Mouse (Mus musculus) CH12.LX (cell line): ENCODE data around the gene Tubb2b. TPM values are rescaled to one million over a fixed set of nuclear protein-coding genes. Genes with fewer than 3 reads are reported as not detected.
A peak's percentile ranks its signal among the peaks of the same experiment; 100 is the strongest.

Source experiments
- DNase-seq: peaks from one replicate; pipeline ENCODE4 v3.0.0-alpha.2; 2013; ENCODE audit errors: extremely low read depth
- H3K27ac ChIP-seq: 2 replicates; pipeline ENCODE4 v1.5.1; 2012; ENCODE audit warnings: low read depth, mild to moderate bottlenecking, control low read depth, moderate library complexity; ENCODE audit not compliant: insufficient read depth
- H3K27me3 ChIP-seq: replicated peaks from 2 replicates; pipeline ENCODE3; 2012; ENCODE audit warnings: inconsistent platforms
- H3K36me3 ChIP-seq, 2 experiments: replicated peaks in 1 of 2; 2 replicates each; pipeline versions ENCODE3 to v1.6.1; 2012; ENCODE audit warnings: inconsistent platforms in 1 of 2, low read length in 1 of 2, mild to moderate bottlenecking in 1 of 2, mixed read lengths in 1 of 2, moderate library complexity in 1 of 2; ENCODE audit not compliant: control insufficient read depth in 1 of 2, insufficient read depth in 1 of 2
- H3K4me1 ChIP-seq, 2 experiments: 2 replicates each; pipeline ENCODE4 v1.6.1; 2012; ENCODE audit warnings: inconsistent platforms in 1 of 2, moderate library complexity in 1 of 2; ENCODE audit not compliant: insufficient read depth in 2 of 2, control insufficient read depth in 1 of 2
- H3K4me2 ChIP-seq: 2 replicates; pipeline ENCODE4 v1.6.1; 2012; ENCODE audit warnings: low read depth, mild to moderate bottlenecking, control low read depth; ENCODE audit not compliant: poor library complexity, insufficient read depth, severe bottlenecking
- H3K4me3 ChIP-seq, 3 experiments: fragments of 150-350 bp in 1 of 3; sonication (generic) in 1 of 3; replicated peaks in 1 of 3; 2 replicates each; pipeline versions ENCODE3 to v1.5.1; 2011 to 2012; ENCODE audit warnings: low read depth in 2 of 3, low read length in 2 of 3, mild to moderate bottlenecking in 2 of 3, moderate library complexity in 2 of 3, control low read depth in 1 of 3, improper control_type of control experiment in 1 of 3, inconsistent platforms in 1 of 3, mixed read lengths in 1 of 3; ENCODE audit not compliant: poor library complexity in 1 of 3
- H3K79me2 ChIP-seq: replicated peaks from 2 replicates; pipeline ENCODE4 v1.6.1; 2012; ENCODE audit warnings: mild to moderate bottlenecking, moderate library complexity; ENCODE audit not compliant: control insufficient read depth, poor library complexity, insufficient read depth, severe bottlenecking; ENCODE audit errors: extremely low read depth
- H3K9ac ChIP-seq: 2 replicates; pipeline ENCODE4 v1.6.1; 2012; ENCODE audit warnings: low read depth, mild to moderate bottlenecking, control low read depth, moderate library complexity; ENCODE audit not compliant: insufficient read depth
- H3K9me3 ChIP-seq: replicated peaks from 2 replicates; pipeline ENCODE3; 2012; ENCODE audit warnings: low read length, inconsistent platforms, mixed read lengths
- BHLHE40 ChIP-seq: IDR thresholded peaks from 2 replicates; pipeline ENCODE4 v1.6.1; 2011; ENCODE audit warnings: mild to moderate bottlenecking, low read depth, low read length, improper control_type of control experiment
- CHD1 ChIP-seq: IDR thresholded peaks from 2 replicates; pipeline ENCODE4 v1.6.1; 2012; ENCODE audit warnings: low read depth, low read length, improper control_type of control experiment, inconsistent platforms
- E2F4 ChIP-seq: IDR thresholded peaks from 2 replicates; pipeline ENCODE4 v1.6.1; 2011; ENCODE audit warnings: low read depth, low read length, improper control_type of control experiment; ENCODE audit not compliant: insufficient replicate concordance
- ELF1 ChIP-seq: IDR thresholded peaks from 2 replicates; pipeline ENCODE4 v1.6.1; 2014; ENCODE audit warnings: low read depth, mild to moderate bottlenecking, inconsistent platforms, low read length, improper control_type of control experiment
- ETS1 ChIP-seq: conservative IDR thresholded peaks from 2 replicates; pipeline ENCODE4 v1.6.1; 2012; ENCODE audit warnings: low read depth, mild to moderate bottlenecking, inconsistent platforms, low read length, improper control_type of control experiment, moderate library complexity
- GABPA ChIP-seq: IDR thresholded peaks from 2 replicates; pipeline ENCODE4 v1.6.1; 2012; ENCODE audit warnings: low read depth, low read length, improper control_type of control experiment, inconsistent platforms; ENCODE audit not compliant: insufficient replicate concordance
- HCFC1 ChIP-seq: IDR thresholded peaks from 2 replicates; pipeline ENCODE4 v1.6.1; 2012; ENCODE audit warnings: low read depth, mild to moderate bottlenecking, inconsistent platforms, low read length, improper control_type of control experiment
- IRF4 ChIP-seq: IDR thresholded peaks from 2 replicates; pipeline ENCODE4 v1.6.1; 2014; ENCODE audit warnings: low read depth, mild to moderate bottlenecking, inconsistent platforms, low read length, improper control_type of control experiment
- KAT2A ChIP-seq: IDR thresholded peaks from 2 replicates; pipeline ENCODE4 v1.6.1; 2012; ENCODE audit warnings: low read length, improper control_type of control experiment, inconsistent platforms; ENCODE audit not compliant: insufficient replicate concordance
- MAFK ChIP-seq: IDR thresholded peaks from 2 replicates; pipeline ENCODE4 v1.6.1; 2011; ENCODE audit warnings: low read length, improper control_type of control experiment; ENCODE audit not compliant: insufficient replicate concordance
- MAX ChIP-seq: IDR thresholded peaks from 2 replicates; pipeline ENCODE4 v1.6.1; 2011; ENCODE audit warnings: low read length, improper control_type of control experiment
- MAZ ChIP-seq: IDR thresholded peaks from 2 replicates; pipeline ENCODE4 v1.6.1; 2012; ENCODE audit warnings: low read depth, mild to moderate bottlenecking, inconsistent platforms, low read length, improper control_type of control experiment, moderate library complexity
- MEF2A ChIP-seq: IDR thresholded peaks from 2 replicates; pipeline ENCODE4 v1.6.1; 2014; ENCODE audit warnings: low read depth, mild to moderate bottlenecking, inconsistent platforms, low read length, improper control_type of control experiment, borderline replicate concordance
- MXI1 ChIP-seq: IDR thresholded peaks from 2 replicates; pipeline ENCODE4 v1.6.1; 2011; ENCODE audit warnings: mild to moderate bottlenecking, low read depth, low read length, improper control_type of control experiment
- MYC ChIP-seq: IDR thresholded peaks from 2 replicates; pipeline ENCODE4 v1.6.1; 2011; ENCODE audit warnings: low read depth, mild to moderate bottlenecking, improper control_type of control experiment, low read length
- NELFE ChIP-seq: IDR thresholded peaks from 2 replicates; pipeline ENCODE4 v1.6.1; 2011; ENCODE audit warnings: low read depth, low read length, improper control_type of control experiment
- PAX5 ChIP-seq: IDR thresholded peaks from 2 replicates; pipeline ENCODE4 v1.6.1; 2012; ENCODE audit warnings: low read length, inconsistent platforms, mixed read lengths
- POLR2A ChIP-seq: IDR thresholded peaks from 2 replicates; pipeline ENCODE4 v1.6.1; 2011; ENCODE audit warnings: low read depth, mild to moderate bottlenecking, improper control_type of control experiment, low read length
- RCOR1 ChIP-seq: conservative IDR thresholded peaks from 2 replicates; pipeline ENCODE4 v1.6.1; 2012; ENCODE audit warnings: low read depth, mild to moderate bottlenecking, inconsistent platforms, low read length, improper control_type of control experiment
- SIN3A ChIP-seq: IDR thresholded peaks from 2 replicates; pipeline ENCODE4 v1.6.1; 2012; ENCODE audit warnings: low read length, improper control_type of control experiment, inconsistent platforms
- TBP ChIP-seq: conservative IDR thresholded peaks from 2 replicates; pipeline ENCODE4 v1.6.1; 2011; ENCODE audit warnings: low read depth, low read length, improper control_type of control experiment
- TCF12 ChIP-seq: IDR thresholded peaks from 2 replicates; pipeline ENCODE4 v1.6.1; 2014; ENCODE audit warnings: low read depth, mild to moderate bottlenecking, inconsistent platforms, low read length, improper control_type of control experiment
- USF1 ChIP-seq: IDR thresholded peaks from 2 replicates; pipeline ENCODE4 v1.6.1; 2014; ENCODE audit warnings: low read depth, mild to moderate bottlenecking, inconsistent platforms, low read length, improper control_type of control experiment
- USF2 ChIP-seq: conservative IDR thresholded peaks from 2 replicates; pipeline ENCODE4 v1.6.1; 2011; ENCODE audit warnings: low read depth, low read length, improper control_type of control experiment
- ZC3H11A ChIP-seq: IDR thresholded peaks from 2 replicates; pipeline ENCODE4 v1.6.1; 2012; ENCODE audit warnings: low read depth, mild to moderate bottlenecking, inconsistent platforms, low read length, improper control_type of control experiment
- ZMIZ1 ChIP-seq: IDR thresholded peaks from 2 replicates; pipeline ENCODE4 v1.6.1; 2012; ENCODE audit warnings: low read depth, mild to moderate bottlenecking, inconsistent platforms, low read length, improper control_type of control experiment
- ZNF384 ChIP-seq: IDR thresholded peaks from 2 replicates; pipeline ENCODE4 v1.6.1; 2012; ENCODE audit warnings: low read depth, low read length, improper control_type of control experiment, inconsistent platforms
- dilution Hi-C: fragments of 300-500 bp; cut with MboI; formaldehyde crosslinking; loops from 2 replicates; pipeline ENCODE4 v1.14.3; 2020; ENCODE audit warnings: low sequenced_read_pairs; ENCODE audit not compliant: extremely low pct_unique_long_range_greater_than_20kb, extremely low pct_ligation_motif_present
- in situ Hi-C: fragments of 300-500 bp; cut with MboI; formaldehyde crosslinking; loops from 3 replicates; pipeline ENCODE4 v1.14.3; 2019; ENCODE audit warnings: low sequenced_read_pairs, low pct_ligation_motif_present, low pct_unique_long_range_greater_than_20kb, mixed read lengths
- polyA plus RNA-seq: library from polyadenylated mRNA; unstranded; fragments of >175 nt; gene quantifications from 2 replicates; pipeline ENCODE4 v1.2.1, GENCODE M21; 2012; ENCODE audit warnings: low read depth; ENCODE audit not compliant: insufficient read length
- total RNA-seq, 2 experiments: library from RNA; depleted of rRNA; stranded (reverse); fragments of 300-350 nt in 1 of 2; fragments of >200 nt in 1 of 2; gene quantifications; 2 replicates each; pipeline ENCODE4 v1.2.3; 2012 to 2014

The Tubb2b gene
- total and polyA plus RNA-seq, 3 experiments = 33.6 to 49.8 (median 38.4) TPM

DNA sequence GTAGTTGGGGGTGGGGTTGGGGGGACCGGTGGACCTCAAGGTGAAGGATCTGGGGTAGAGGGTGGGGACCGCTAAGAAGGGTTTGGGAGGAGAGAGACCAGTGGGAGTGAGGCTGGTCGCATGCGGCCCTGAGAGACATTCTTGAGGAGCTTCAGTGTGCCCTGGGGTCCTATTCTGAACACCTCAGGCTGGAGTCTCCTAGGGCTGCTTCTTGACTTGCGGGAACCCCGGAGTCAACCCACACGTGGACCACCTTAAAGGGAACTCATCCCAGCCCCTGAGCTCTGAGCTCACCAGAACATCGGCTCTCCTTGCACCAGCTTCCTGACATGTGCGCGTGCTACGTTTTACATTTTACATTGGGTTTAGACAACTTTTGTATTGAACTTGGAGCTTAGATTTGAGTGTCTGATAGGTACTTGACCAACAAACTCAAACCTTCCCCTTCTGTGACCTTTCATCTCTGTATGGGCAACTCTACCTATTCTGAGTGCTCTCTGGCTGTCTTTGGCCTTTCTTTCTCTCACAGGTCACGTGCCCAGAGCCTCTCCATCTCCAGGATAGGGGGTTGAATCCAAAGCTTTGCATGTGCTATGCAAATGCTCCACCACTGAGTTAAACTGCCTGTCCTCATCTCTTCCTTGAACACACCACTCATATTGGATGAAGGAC is 33.2 kb upstream of the Tubb2b start:
- H3K4me1 ChIP-seq = peaks cover 20 to 46% of the 10 kb centered on the region in 2 experiments
- TF ChIP-seq USF1 = peak; percentile 89
- TF ChIP-seq BHLHE40 = peak; percentile 99
- peak; percentile 91 for TF ChIP-seq MAX
- TF ChIP-seq MAFK = 0 out of 2 replicates have a peak, but pooled peaks have one; percentile 34
- peak; percentile 90; the same call in 1 of the 2 replicates for TF ChIP-seq MYC
- TF ChIP-seq MXI1 = peak; percentile 91; the same call in 1 of the 2 replicates
- TF ChIP-seq ZNF384 = no peak
- peak; percentile 43; the same call in 1 of the 2 replicates for TF ChIP-seq ZMIZ1
- TF ChIP-seq ZC3H11A = no peak
- peak; percentile 26; the same call in 1 of the 2 replicates for TF ChIP-seq HCFC1
- peak; percentile 72 for TF ChIP-seq TBP
- TF ChIP-seq NELFE = peak; percentile 62
- 0 out of 2 replicates have a peak, but pooled peaks have one; percentile 21 for TF ChIP-seq MAZ
- TF ChIP-seq POLR2A = no peak; the same call in 1 of the 2 replicates
- TF ChIP-seq SIN3A = peak; percentile 53
- TF ChIP-seq USF2 = peak; percentile 87
- TF ChIP-seq GABPA = no peak
- TF ChIP-seq ELF1 = peak; percentile 25; the same call in 1 of the 2 replicates
- peak; percentile 59; the same call in 1 of the 2 replicates for TF ChIP-seq TCF12
- peak; percentile 50; the same call in 1 of the 2 replicates for TF ChIP-seq IRF4
- no peak for TF ChIP-seq PAX5
- peak; percentile 60 for TF ChIP-seq ETS1
- TF ChIP-seq E2F4 = no peak
- 0 out of 2 replicates have a peak, but pooled peaks have one; percentile 39 for TF ChIP-seq CHD1
- TF ChIP-seq MEF2A = 0 out of 2 replicates have a peak, but pooled peaks have one; percentile 6
- TF ChIP-seq KAT2A = 0 out of 2 replicates have a peak, but pooled peaks have one; percentile 55
- TF ChIP-seq RCOR1 = peak; percentile 73; the same call in 1 of the 2 replicates
- peak; percentile 81 for DNase-seq

More for the DNA sequence above, 33.2 kb upstream of the Tubb2b start:
- Histone ChIP-seq H3K36me3 (peaks cover 0 to 10% of the 10 kb centered on the region in 2 experiments), H3K27me3 (no peaks in the 10 kb centered on the region), H3K9me3 (no peaks in the 10 kb centered on the region), H3K4me3 (peak overlapping the region; percentile 47 to 91 (median 80)), H3K9ac (peak overlapping the region; percentile 89), H3K79me2 (peaks cover 22% of the 10 kb centered on the region), H3K4me2 (peak overlapping the region; percentile 39), H3K27ac (peak overlapping the region; percentile 97; the same call in 1 of the 2 replicates)
- in situ Hi-C loops (loop anchor here (5.0 kb wide), 1 partner anchor 111 kb away; no protein-coding TSS in a partner anchor), dilution Hi-C loops (no loop called here)
